In the genomic region with DNA sequence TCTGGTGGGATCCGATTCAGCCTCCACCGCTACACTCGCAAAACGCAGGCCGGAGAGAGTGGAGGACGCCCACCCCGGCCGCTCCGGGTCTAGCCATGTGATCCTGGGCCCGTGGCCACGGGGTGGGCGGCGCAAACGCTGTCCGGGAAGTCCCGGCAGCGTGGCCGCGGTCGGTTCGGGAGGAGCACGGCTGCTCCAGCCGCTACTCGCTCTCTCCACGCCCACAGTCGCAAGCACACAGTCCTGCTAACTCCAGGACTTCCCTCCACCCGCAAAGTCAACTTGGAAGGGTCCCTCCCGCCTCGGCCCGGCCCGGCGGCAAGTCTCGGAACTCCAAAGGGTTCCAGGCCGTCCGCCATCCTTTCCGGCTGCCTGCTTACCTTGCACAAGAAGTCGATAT, we compare ENCODE assay signal across 8 mouse cellular contexts. TPM values are rescaled to one million over a fixed set of nuclear protein-coding genes. Genes with fewer than 3 reads are reported as not detected.
DNase-seq lines count a peak whose midpoint lies in the region; ATAC-seq lines count a peak whose summit lies in the region.
"Not testable (repeated sequence)": the region's sequence is repeated elsewhere in the genome, so short reads cannot be mapped to it uniquely, and the experiment has no call there.

No protein-coding gene starts in this region.

- H3K4me3 ChIP-seq in embryonic facial prominence, embryonic 10.5 days: peak overlapping the region; percentile 94
- peak overlapping the region; percentile 73 for H3K4me3 ChIP-seq in forebrain, embryonic 15.5 days
- peak overlapping the region; percentile 78 for H3K4me3 ChIP-seq in kidney, embryonic 14.5 days (ENCODE audit: low read length)
- H3K4me3 ChIP-seq in liver, embryonic 13.5 days (replicated peaks): peak overlapping the region; percentile 97
- H3K4me3 ChIP-seq in midbrain, embryonic 10.5 days: peak overlapping the region; percentile 95

- peak overlapping the region; percentile 86 for H3K4me2 ChIP-seq in forebrain, embryonic 15.5 days (replicated peaks)
- H3K4me2 ChIP-seq in kidney, embryonic 14.5 days (replicated peaks; ENCODE audit: low read depth, low read length): peak overlapping the region; percentile 85
- peak overlapping the region; percentile 97 for H3K4me2 ChIP-seq in liver, embryonic 13.5 days

- not testable (repeated sequence) for H3K27me3 ChIP-seq in embryonic facial prominence, embryonic 10.5 days (replicated peaks; ENCODE audit: low read depth, poor library complexity, severe bottlenecking); forebrain, embryonic 15.5 days; kidney, embryonic 14.5 days (ENCODE audit: control insufficient read depth, insufficient read depth, low read length); liver, embryonic 13.5 days; midbrain, embryonic 10.5 days (ENCODE audit: low read depth, poor library complexity, severe bottlenecking)

- not testable (repeated sequence) for DNase-seq in embryonic facial prominence, embryonic 10.5 days (ENCODE audit: low spot score); liver, embryonic 13.5 days; midbrain, embryonic 10.5 days (ENCODE audit: low spot score)

- peak; percentile 1 for ATAC-seq in CD4-positive, CD25-positive, alpha-beta regulatory T cell, adult 4 months
- ATAC-seq in forebrain, embryonic 15.5 days (replicated peaks): peak; percentile 3
- peak; percentile 19 to 23 for ATAC-seq in hematopoietic stem cell, adult 5-6 weeks (replicated peaks in 1 of 2; ENCODE audit: insufficient read depth in 1 of 2, low FRiP score in 2 of 2, low TSS enrichment in 1 of 2, low read depth in 1 of 2, poor library complexity in 2 of 2, severe bottlenecking in 2 of 2)
- ATAC-seq in kidney, embryonic 14.5 days (ENCODE audit: low FRiP score, low TSS enrichment): peak; percentile 34
- peak; percentile 13 for ATAC-seq in liver, embryonic 13.5 days (ENCODE audit: low read depth)
- ATAC-seq in neutrophil, adult 5-6 weeks (ENCODE audit: extremely low read depth, insufficient number of reproducible peaks, low FRiP score, poor library complexity, severe bottlenecking): peak; percentile 1; the same call in 1 of the 2 replicates

- under 1% methylated on average over 15 of the region's 37 CpGs for WGBS in embryonic facial prominence, embryonic 10.5 days
- under 1% methylated on average over 15 of the region's 37 CpGs for WGBS in forebrain, embryonic 15.5 days
- under 1% methylated on average over 10 of the region's 37 CpGs for WGBS in kidney, embryonic 14.5 days
- 0% methylated on average over 13 of the region's 37 CpGs for whole genome bisulfite sequencing in liver, embryonic 13.5 days (ENCODE audit: insufficient replicate concordance)
- whole genome bisulfite sequencing in midbrain, embryonic 10.5 days: 0% methylated on average over 16 of the region's 37 CpGs

- H3K36me3 ChIP-seq in embryonic facial prominence, embryonic 10.5 days (replicated peaks): peaks cover 34% of the 10 kb centered on the region
- H3K36me3 ChIP-seq in forebrain, embryonic 15.5 days: not testable (repeated sequence)
- peaks cover 32% of the 10 kb centered on the region for H3K36me3 ChIP-seq in kidney, embryonic 14.5 days (ENCODE audit: control insufficient read depth, insufficient read depth, low read length)
- peaks cover 39% of the 10 kb centered on the region for H3K36me3 ChIP-seq in liver, embryonic 13.5 days
- peaks cover 35% of the 10 kb centered on the region for H3K36me3 ChIP-seq in midbrain, embryonic 10.5 days

- H3K9me3 ChIP-seq in embryonic facial prominence, embryonic 10.5 days; forebrain, embryonic 15.5 days; kidney, embryonic 14.5 days (ENCODE audit: control insufficient read depth, low read length); liver, embryonic 13.5 days (replicated peaks); midbrain, embryonic 10.5 days (replicated peaks): not testable (repeated sequence)

- peaks cover 56% of the 10 kb centered on the region for H3K4me1 ChIP-seq in embryonic facial prominence, embryonic 10.5 days
- peaks cover 44% of the 10 kb centered on the region for H3K4me1 ChIP-seq in forebrain, embryonic 15.5 days
- H3K4me1 ChIP-seq in kidney, embryonic 14.5 days (ENCODE audit: control insufficient read depth, insufficient read depth, low read length): peaks cover 31% of the 10 kb centered on the region
- H3K4me1 ChIP-seq in liver, embryonic 13.5 days (replicated peaks): peaks cover 51% of the 10 kb centered on the region
- peaks cover 62% of the 10 kb centered on the region for H3K4me1 ChIP-seq in midbrain, embryonic 10.5 days

- H3K27ac ChIP-seq in embryonic facial prominence, embryonic 10.5 days (replicated peaks): peak overlapping the region; percentile 97
- peak overlapping the region; percentile 89 for H3K27ac ChIP-seq in forebrain, embryonic 15.5 days (replicated peaks)
- H3K27ac ChIP-seq in kidney, embryonic 14.5 days (ENCODE audit: low read depth, low read length): peak overlapping the region; percentile 98
- peak overlapping the region; percentile 98 for H3K27ac ChIP-seq in liver, embryonic 13.5 days
- peak overlapping the region; percentile 98 for H3K27ac ChIP-seq in midbrain, embryonic 10.5 days (replicated peaks)

- peak overlapping the region; percentile 52 for H3K9ac ChIP-seq in forebrain, embryonic 15.5 days (replicated peaks)
- peak overlapping the region; percentile 98 for H3K9ac ChIP-seq in kidney, embryonic 14.5 days (ENCODE audit: low read depth, low read length)
- H3K9ac ChIP-seq in liver, embryonic 13.5 days: peak overlapping the region; percentile 99

RNA-seq across cellular contexts. Expression of gene Zfp36l2, which starts 0.5 kb away (rescaled TPM):
- polyA plus RNA-seq in CD4-positive, CD25-positive, alpha-beta regulatory T cell, adult 4 months (2017; shearing (Covaris generic)): 10 to 100 TPM; 26.9 to 79.1 TPM
- polyA plus RNA-seq in embryonic facial prominence, embryonic 10.5 days (2016; fragmentation: Nextera tagmentation; extraction: Ambion mirVana): 10.8 and 12.0 TPM in 2 replicates
- polyA plus RNA-seq in forebrain, embryonic 15.5 days (2015; fragmentation: Nextera tagmentation; extraction: Ambion mirVana): 4.7 and 4.9 TPM in 2 replicates
- 297 and 349 TPM in 2 replicates for total RNA-seq in hematopoietic stem cell, adult 5-6 weeks (2017)
- polyA plus RNA-seq in kidney, embryonic 14.5 days (2014; fragmentation: Nextera tagmentation; extraction: Ambion mirVana): 22.5 and 24.3 TPM in 2 replicates
- polyA plus RNA-seq in liver, embryonic 13.5 days (2015; fragmentation: Nextera tagmentation; extraction: Ambion mirVana): 8.9 and 10.0 TPM in 2 replicates
- polyA plus RNA-seq in midbrain, embryonic 10.5 days (2016; fragmentation: Nextera tagmentation; extraction: Ambion mirVana): 7.8 and 8.1 TPM in 2 replicates
- total RNA-seq in neutrophil, adult 5-6 weeks (2017): 276 and 293 TPM in 2 replicates
